10 mouse cellular contexts compared by ENCODE assay signal in the genomic region with DNA sequence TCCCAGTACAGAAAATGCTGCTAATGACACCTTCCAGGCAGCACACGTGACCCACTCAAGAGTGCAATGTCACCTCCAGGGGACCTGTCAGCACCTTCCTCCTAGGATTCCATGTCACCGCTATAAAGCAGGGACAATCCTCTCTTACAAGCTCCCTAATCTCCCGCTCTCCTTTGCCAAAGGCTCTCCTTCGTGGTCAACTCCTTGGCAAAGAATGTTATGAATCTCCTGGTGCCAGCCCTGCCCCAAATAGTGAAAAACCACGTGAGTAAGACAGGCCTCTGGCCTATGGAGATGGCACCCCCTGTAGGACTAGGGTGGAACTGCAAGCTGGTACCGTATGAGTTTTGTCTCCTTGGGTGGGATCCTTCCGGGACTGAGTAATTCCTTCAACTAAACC. TPM values are rescaled to one million over a fixed set of nuclear protein-coding genes. Genes with fewer than 3 reads are reported as not detected.
DNase-seq lines count a peak whose midpoint lies in the region; TF ChIP-seq lines count a peak whose summit lies in the region.
"Had no signal": no experiment of that assay in that cellular context is flagged by ENCODE, and none has a peak within 500 bp of the region (broad histone marks: within the 10 kb centered on the region; RNA-seq: fewer than 3 reads in every experiment).

No protein-coding gene starts in this region.

- no peak for DNase-seq in gastrocnemius, adult 2 months
- DNase-seq in gastrocnemius, adult 8-10 months (ENCODE audit: low spot score in 2 of 2): no peak
- DNase-seq in A20 (ENCODE audit: low read depth, low spot score): peak; percentile 51
- peak; percentile 53 to 77 for DNase-seq in heart, postnatal 14 days
- DNase-seq in retina, postnatal 1 day: peak; percentile 38
- no peak for DNase-seq in left cerebral cortex, postnatal 14 days (ENCODE audit: low spot score in 2 of 2)
- no peak for DNase-seq in spleen, adult 12 weeks (ENCODE audit: low spot score)

- H3K4me3 ChIP-seq in gastrocnemius, adult 2 months: no peak overlapping the region
- H3K4me3 ChIP-seq in bone marrow macrophage, adult 2 months (ENCODE audit: insufficient read depth, low read length): no peak overlapping the region
- H3K4me3 ChIP-seq: hindbrain, embryonic 15.5 days had no signal

- no peak for TF ChIP-seq POLR2A in bone marrow macrophage, adult 2 months (IDR thresholded peaks at IDR 0.05; ENCODE audit: borderline replicate concordance, low read depth, low read length)

- no peaks in the 10 kb centered on the region for H3K4me1 ChIP-seq in bone marrow macrophage, adult 2 months (ENCODE audit: control insufficient read depth, insufficient read depth, low read length)

- intact Hi-C loops in gastrocnemius, adult 2 months (cut with DNase I): no loop called here
- intact Hi-C loops in heart, postnatal 14 days (cut with DNase I): loop anchor here (5.0 kb wide), 1 partner anchor 35 kb away; no protein-coding TSS in a partner anchor
- intact Hi-C loops in left cerebral cortex, postnatal 14 days (cut with DNase I): no loop called here

- peak; percentile 63 for TF ChIP-seq CTCF in gastrocnemius, adult 2 months (IDR thresholded peaks at IDR 0.05)
- peak; percentile 51; the same call in 1 of the 2 replicates for TF ChIP-seq CTCF in bone marrow macrophage, adult 2 months (IDR thresholded peaks at IDR 0.05; ENCODE audit: low read depth, low read length)

- H3K27ac ChIP-seq in gastrocnemius, adult 2 months: no peak overlapping the region
- H3K27ac ChIP-seq in bone marrow macrophage, adult 2 months (ENCODE audit: insufficient read depth, low read depth, low read length): no peak overlapping the region
- H3K27ac ChIP-seq: hindbrain, embryonic 15.5 days had no signal

RNA-seq across cellular contexts. Expression of a gene that starts 16.3 kb away (rescaled TPM):
- total RNA-seq in gastrocnemius, adult 2 months (2021): not detected
- total RNA-seq in gastrocnemius, adult 8-10 months (2022): not detected
- polyA plus RNA-seq in bone marrow macrophage, adult 2 months (2012; ENCODE audit: insufficient read depth, insufficient read length, missing spikeins): not detected in 2 replicates
- 1 to 10 TPM in 1 of 2 experiments, not detected in 1; 2.2 TPM for total RNA-seq in heart, postnatal 14 days (2021)
- under 1 TPM; 0.27 to 0.37 TPM for total RNA-seq in left cerebral cortex, postnatal 14 days (2021)
- polyA plus RNA-seq: neural tube, embryonic 14.5 days had no signal

RNA-seq across cellular contexts. Expression of a gene that starts 16.6 kb away (rescaled TPM):
- total RNA-seq in gastrocnemius, adult 2 months (2021): not detected
- not detected for total RNA-seq in gastrocnemius, adult 8-10 months (2022)
- polyA plus RNA-seq in bone marrow macrophage, adult 2 months (2012; ENCODE audit: insufficient read depth, insufficient read length, missing spikeins): not detected in 2 replicates
- not detected for total RNA-seq in heart, postnatal 14 days (2021)
- total RNA-seq in left cerebral cortex, postnatal 14 days (2021): not detected

RNA-seq across cellular contexts. Expression of a gene that starts 44.5 kb away (rescaled TPM):
- not detected for total RNA-seq in gastrocnemius, adult 2 months (2021)
- not detected for total RNA-seq in gastrocnemius, adult 8-10 months (2022)
- polyA plus RNA-seq in bone marrow macrophage, adult 2 months (2012; ENCODE audit: insufficient read depth, insufficient read length, missing spikeins): not detected in 2 replicates
- total RNA-seq in heart, postnatal 14 days (2021): not detected
- total RNA-seq in left cerebral cortex, postnatal 14 days (2021): not detected
- polyA plus RNA-seq: hindbrain, embryonic 15.5 days; neural tube, embryonic 14.5 days had no signal

RNA-seq across cellular contexts. Expression of a gene that starts 50.7 kb away (rescaled TPM):
- not detected for total RNA-seq in gastrocnemius, adult 2 months (2021)
- total RNA-seq in gastrocnemius, adult 8-10 months (2022): 1 to 10 TPM in 1 of 4 experiments, not detected in 3; 1.1 TPM
- not detected in 2 replicates for polyA plus RNA-seq in bone marrow macrophage, adult 2 months (2012; ENCODE audit: insufficient read depth, insufficient read length, missing spikeins)
- total RNA-seq in heart, postnatal 14 days (2021): not detected
- total RNA-seq in left cerebral cortex, postnatal 14 days (2021): not detected
- polyA plus RNA-seq: hindbrain, embryonic 15.5 days; neural tube, embryonic 14.5 days had no signal

Comparison
In these comparisons a context has a peak if more than half of its experiments do, and no peak if none do; other contexts are left out.
1. DNase-seq: peak in A20 (single experiment), heart, postnatal 14 days (2 of 2) and retina, postnatal 1 day (single experiment); none in gastrocnemius, adult 2 months (single experiment), gastrocnemius, adult 8-10 months (0 of 2), left cerebral cortex, postnatal 14 days (0 of 2) and spleen, adult 12 weeks (single experiment).